Mouse (Mus musculus): ENCODE measurements around the gene Fam174b. TPM values are rescaled to one million over a fixed set of nuclear protein-coding genes. Genes with fewer than 3 reads are reported as not detected.

The Fam174b gene
- polyA plus RNA-seq, 1 experiment from 2014 or later, result 29.2 TPM

DNA sequence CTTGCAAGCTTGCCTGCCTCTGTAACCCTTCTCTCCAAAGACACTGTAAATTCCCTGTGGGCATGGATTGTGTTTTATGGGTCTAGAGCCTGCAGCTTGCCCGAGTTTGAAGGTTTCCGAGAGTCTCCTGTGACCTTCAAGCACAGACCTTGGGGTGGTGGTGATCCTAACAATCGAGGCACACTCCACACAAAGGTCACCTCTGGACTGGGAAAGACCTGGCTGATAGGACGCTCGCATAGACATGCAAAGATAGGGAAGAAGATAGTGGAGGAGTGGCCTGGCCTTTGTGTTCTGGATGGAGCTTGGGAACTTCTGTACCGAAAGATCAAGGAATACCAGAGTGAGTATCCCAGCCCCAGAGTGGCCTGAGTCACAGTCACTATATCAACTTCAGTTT lies 72.1 kb downstream of the Fam174b start:
- Histone ChIP-seq H3K9me3 (ENCODE audit: control insufficient read depth, low read length) (no peaks in the 10 kb centered on the region), H3K4me2 (ENCODE audit: low read depth, low read length) (no peak overlapping the region), H3K27ac (replicated peaks; ENCODE audit: low read depth, low read length) (no peak overlapping the region), H3K4me1 (ENCODE audit: control insufficient read depth, insufficient read depth, low read length) (no peaks in the 10 kb centered on the region), H3K9ac (ENCODE audit: low read depth, low read length) (no peak overlapping the region), H3K27me3 (replicated peaks; ENCODE audit: control insufficient read depth, insufficient read depth, low read length) (no peaks in the 10 kb centered on the region), H3K36me3 (ENCODE audit: control insufficient read depth, insufficient read depth, low read length) (no peaks in the 10 kb centered on the region), H3K4me3 (ENCODE audit: low read depth, low read length) (no peak overlapping the region)
- ATAC-seq (ENCODE audit: low read depth) (no peak), DNase-seq (ENCODE audit: low spot score) (no peak)
- WGBS, result 80% methylated on average over 6 of the region's 6 CpGs

DNA sequence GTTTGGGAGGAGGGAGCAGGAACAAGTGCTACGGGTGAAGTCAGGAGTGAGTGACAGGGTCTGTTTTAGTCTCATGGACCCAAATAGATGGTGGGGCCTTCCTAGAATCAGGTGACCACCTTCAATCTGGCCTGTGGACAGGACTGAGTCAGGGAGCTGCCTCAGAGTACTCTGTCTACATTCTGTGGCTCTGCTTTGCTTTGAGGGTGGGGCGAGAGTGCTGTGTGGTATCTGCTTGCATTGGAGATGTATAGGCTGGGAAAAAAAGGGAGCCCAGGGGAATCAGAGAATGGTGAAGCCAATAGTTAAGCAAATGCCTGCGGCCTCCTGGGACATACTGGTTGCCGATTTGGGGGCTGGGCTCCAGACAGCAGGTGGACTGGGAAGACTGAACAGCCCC lies 73.8 kb downstream of the Fam174b start:
- H3K9ac ChIP-seq (ENCODE audit: low read depth, low read length), result no peak overlapping the region
- no peaks in the 10 kb centered on the region for H3K4me1 ChIP-seq (ENCODE audit: control insufficient read depth, insufficient read depth, low read length)
- no peak overlapping the region for H3K4me3 ChIP-seq (ENCODE audit: low read depth, low read length)
- H3K27ac ChIP-seq (replicated peaks; ENCODE audit: low read depth, low read length), result no peak overlapping the region
- WGBS, result 75% methylated on average over 4 of the region's 4 CpGs
- ATAC-seq (ENCODE audit: low read depth) (no peak), DNase-seq (ENCODE audit: low spot score) (peak; percentile 7)
- H3K9me3 ChIP-seq (ENCODE audit: control insufficient read depth, low read length), result no peaks in the 10 kb centered on the region
- H3K36me3 ChIP-seq (ENCODE audit: control insufficient read depth, insufficient read depth, low read length), result no peaks in the 10 kb centered on the region
- no peaks in the 10 kb centered on the region for H3K27me3 ChIP-seq (replicated peaks; ENCODE audit: control insufficient read depth, insufficient read depth, low read length)
- no peak overlapping the region for H3K4me2 ChIP-seq (ENCODE audit: low read depth, low read length)

DNA sequence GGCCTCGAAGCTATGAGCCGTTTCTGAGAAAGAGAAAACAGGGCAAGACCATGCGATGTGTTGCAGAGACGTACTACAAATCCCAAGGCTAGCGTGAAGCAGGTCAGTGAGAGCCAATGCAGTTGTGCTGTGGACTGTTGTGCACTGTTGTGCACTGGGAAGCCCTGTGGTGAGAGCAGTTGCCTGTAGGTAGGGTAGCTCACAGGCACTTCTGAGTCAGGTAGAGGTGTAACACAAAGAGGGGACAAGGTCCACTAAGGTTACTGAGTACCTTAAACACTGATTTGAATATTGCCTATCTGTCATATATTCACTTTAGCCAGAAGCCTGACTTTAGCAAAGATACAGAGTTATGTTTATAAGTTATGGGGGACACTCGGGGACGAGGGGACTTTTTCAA lies 74.4 kb downstream of the Fam174b start:
- WGBS, result 93% methylated on average over 7 of the region's 7 CpGs
- Histone ChIP-seq H3K9ac (ENCODE audit: low read depth, low read length) (no peak overlapping the region), H3K36me3 (ENCODE audit: control insufficient read depth, insufficient read depth, low read length) (no peaks in the 10 kb centered on the region), H3K9me3 (ENCODE audit: control insufficient read depth, low read length) (no peaks in the 10 kb centered on the region), H3K4me2 (ENCODE audit: low read depth, low read length) (no peak overlapping the region), H3K27me3 (replicated peaks; ENCODE audit: control insufficient read depth, insufficient read depth, low read length) (no peaks in the 10 kb centered on the region), H3K4me3 (ENCODE audit: low read depth, low read length) (no peak overlapping the region), H3K4me1 (ENCODE audit: control insufficient read depth, insufficient read depth, low read length) (no peaks in the 10 kb centered on the region), H3K27ac (replicated peaks; ENCODE audit: low read depth, low read length) (no peak overlapping the region)
- DNase-seq (ENCODE audit: low spot score) (no peak), ATAC-seq (ENCODE audit: low read depth) (no peak)

DNA sequence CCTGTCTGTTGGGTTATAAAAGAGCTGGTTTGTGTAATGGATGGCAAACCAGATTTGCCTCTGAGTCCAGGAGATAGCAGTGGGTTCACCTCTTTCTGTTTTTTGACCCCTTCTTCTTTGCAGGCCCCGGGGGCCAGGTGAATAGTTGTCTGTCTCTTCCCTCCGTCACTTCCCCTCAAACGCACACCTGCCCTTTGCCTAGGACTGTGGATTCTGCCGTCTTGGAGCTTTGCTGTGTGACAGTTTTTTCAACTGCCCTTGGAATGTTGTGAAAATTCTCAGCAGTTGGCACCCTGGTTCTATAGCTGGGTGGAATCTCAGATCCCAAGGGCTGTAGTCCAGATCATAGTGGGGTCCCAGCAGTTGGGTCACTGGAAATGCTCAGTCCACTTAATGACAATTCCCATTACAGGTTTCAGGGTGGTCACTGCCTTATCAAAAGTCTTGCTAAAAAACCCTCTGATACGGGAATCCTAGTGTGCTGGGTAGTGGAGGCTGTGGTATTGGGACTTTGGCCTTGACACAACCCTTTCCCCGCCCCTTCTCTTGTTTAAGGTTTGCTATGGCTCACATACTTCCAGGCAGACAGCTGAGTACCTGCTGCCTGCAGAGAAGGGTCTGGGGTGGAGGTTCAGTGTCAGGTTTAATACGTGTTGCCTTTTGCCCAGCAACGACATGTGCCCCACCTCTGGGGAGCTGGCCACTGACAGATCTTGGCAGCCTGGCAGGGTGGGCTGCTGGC lies 76.3 kb downstream of the Fam174b start:
- no peak for ATAC-seq (ENCODE audit: low read depth)
- Histone ChIP-seq H3K27me3 (replicated peaks; ENCODE audit: control insufficient read depth, insufficient read depth, low read length) (no peaks in the 10 kb centered on the region), H3K4me3 (ENCODE audit: low read depth, low read length) (no peak overlapping the region), H3K27ac (replicated peaks; ENCODE audit: low read depth, low read length) (no peak overlapping the region), H3K9ac (ENCODE audit: low read depth, low read length) (no peak overlapping the region), H3K36me3 (ENCODE audit: control insufficient read depth, insufficient read depth, low read length) (no peaks in the 10 kb centered on the region), H3K9me3 (ENCODE audit: control insufficient read depth, low read length) (no peaks in the 10 kb centered on the region), H3K4me2 (ENCODE audit: low read depth, low read length) (no peak overlapping the region), H3K4me1 (ENCODE audit: control insufficient read depth, insufficient read depth, low read length) (no peaks in the 10 kb centered on the region)
- DNase-seq (ENCODE audit: low spot score), result no peak
- 77% methylated on average over 8 of the region's 8 CpGs for WGBS

DNA sequence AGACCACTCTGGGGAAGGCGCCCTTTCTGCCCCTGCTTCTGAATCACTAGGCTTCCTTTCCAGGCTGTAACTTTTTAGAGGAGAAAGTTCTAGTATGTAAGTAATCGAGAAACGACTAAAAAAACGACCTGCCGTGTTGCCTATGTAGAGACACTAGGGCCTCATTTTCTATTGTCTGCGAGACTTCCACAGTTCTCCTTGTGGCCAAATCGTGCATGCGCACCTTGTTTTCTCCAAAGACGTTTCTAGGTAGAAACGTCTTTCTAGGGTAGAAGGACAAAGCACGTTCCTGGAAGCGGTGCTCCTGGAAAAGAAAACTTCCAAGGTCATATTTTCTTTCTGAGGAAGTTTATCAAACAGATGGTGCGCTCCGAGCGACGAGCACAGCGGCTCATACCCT lies 79.3 kb downstream of the Fam174b start:
- no peak overlapping the region for H3K4me2 ChIP-seq (ENCODE audit: low read depth, low read length)
- ATAC-seq (ENCODE audit: low read depth) (no peak), DNase-seq (ENCODE audit: low spot score) (no peak)
- no peak overlapping the region for H3K27ac ChIP-seq (replicated peaks; ENCODE audit: low read depth, low read length)
- no peaks in the 10 kb centered on the region for H3K27me3 ChIP-seq (replicated peaks; ENCODE audit: control insufficient read depth, insufficient read depth, low read length)
- no peaks in the 10 kb centered on the region for H3K4me1 ChIP-seq (ENCODE audit: control insufficient read depth, insufficient read depth, low read length)
- no peaks in the 10 kb centered on the region for H3K9me3 ChIP-seq (ENCODE audit: control insufficient read depth, low read length)
- no peaks in the 10 kb centered on the region for H3K36me3 ChIP-seq (ENCODE audit: control insufficient read depth, insufficient read depth, low read length)
- 80% methylated on average over 17 of the region's 17 CpGs for WGBS
- no peak overlapping the region for H3K9ac ChIP-seq (ENCODE audit: low read depth, low read length)
- H3K4me3 ChIP-seq (ENCODE audit: low read depth, low read length), result no peak overlapping the region

Small RNA genes within 50 kb of the gene (microRNA-seq; reads per million reads assigned to microRNA genes)
- not detected for gene Mir7234 (ENCODE audit: borderline number of aligned reads)

Other genes with a start within 250 kb of the Fam174b start
- gene Chd2, start 198.5 kb upstream of the Fam174b start, polyA plus RNA-seq (2014; fragmentation: Nextera tagmentation; extraction: Ambion mirVana), result 39.5 and 54.6 TPM in 2 replicates